Mouse (Mus musculus): ENCODE data around the gene Id2.
A peak's percentile ranks its signal among the peaks of the same experiment; 100 is the strongest.

Id2 gene

DNA sequence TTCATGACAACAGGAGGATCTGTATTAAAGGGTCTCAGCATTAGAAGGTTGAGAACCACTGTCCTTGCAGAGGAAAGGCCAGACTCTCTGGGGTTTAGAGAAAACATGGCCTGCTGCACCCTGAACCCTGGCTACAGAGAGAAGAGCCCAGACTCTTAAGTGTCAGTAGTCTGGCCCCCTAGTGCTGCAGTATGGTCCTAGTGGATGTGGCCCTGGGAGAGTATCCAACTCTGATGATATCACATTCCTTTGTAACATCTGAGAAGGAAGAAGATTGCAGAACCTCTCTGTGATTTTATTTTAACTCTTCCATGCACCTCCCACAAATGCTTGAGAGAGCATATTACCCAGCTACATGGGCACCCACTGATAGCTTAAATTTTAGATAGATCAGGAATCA lies 7.6 kb upstream of the Id2 start:
- DNase-seq (ENCODE audit: low spot score), result no peak

DNA sequence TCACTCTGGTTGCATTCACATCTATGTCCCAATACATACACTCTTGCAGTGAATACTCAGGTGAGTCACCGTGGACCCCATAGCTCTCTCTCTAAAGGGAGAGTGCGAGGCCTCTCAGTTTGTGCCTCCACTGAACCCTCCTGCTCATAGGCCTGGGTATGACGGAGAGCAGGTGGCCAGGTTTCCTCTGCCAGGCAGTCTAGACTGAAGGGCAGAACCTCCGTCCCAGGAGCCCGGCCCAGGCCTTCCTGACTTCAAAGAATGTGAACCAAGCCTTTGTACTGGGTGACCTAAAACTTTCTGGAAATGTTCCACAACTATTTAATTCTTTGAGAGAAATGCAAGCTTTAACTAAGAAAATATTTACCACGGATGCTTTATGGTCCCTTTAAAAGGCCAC lies 7.0 kb upstream of the Id2 start:
- no peak for DNase-seq (ENCODE audit: low spot score)

DNA sequence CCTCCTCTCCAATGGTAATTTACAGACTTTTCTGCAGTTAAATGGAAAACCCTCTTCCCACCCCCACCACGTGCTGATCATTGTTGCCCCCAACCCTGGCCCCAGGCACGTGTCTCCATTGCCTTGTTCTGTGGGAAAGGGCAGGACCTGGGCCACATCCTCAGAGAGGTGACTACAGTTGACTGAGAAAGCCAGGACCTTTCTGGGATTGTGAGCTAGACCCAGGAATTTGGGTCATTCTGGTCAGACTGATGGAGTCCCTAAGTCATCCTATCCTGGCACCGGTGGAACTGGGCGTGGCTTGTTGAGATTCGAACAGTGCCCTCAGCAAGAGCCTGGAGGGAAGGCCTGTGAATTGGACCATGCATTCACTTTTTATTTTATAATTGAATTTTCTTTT lies 4.4 kb upstream of the Id2 start:
- no peak for DNase-seq (ENCODE audit: low spot score)

DNA sequence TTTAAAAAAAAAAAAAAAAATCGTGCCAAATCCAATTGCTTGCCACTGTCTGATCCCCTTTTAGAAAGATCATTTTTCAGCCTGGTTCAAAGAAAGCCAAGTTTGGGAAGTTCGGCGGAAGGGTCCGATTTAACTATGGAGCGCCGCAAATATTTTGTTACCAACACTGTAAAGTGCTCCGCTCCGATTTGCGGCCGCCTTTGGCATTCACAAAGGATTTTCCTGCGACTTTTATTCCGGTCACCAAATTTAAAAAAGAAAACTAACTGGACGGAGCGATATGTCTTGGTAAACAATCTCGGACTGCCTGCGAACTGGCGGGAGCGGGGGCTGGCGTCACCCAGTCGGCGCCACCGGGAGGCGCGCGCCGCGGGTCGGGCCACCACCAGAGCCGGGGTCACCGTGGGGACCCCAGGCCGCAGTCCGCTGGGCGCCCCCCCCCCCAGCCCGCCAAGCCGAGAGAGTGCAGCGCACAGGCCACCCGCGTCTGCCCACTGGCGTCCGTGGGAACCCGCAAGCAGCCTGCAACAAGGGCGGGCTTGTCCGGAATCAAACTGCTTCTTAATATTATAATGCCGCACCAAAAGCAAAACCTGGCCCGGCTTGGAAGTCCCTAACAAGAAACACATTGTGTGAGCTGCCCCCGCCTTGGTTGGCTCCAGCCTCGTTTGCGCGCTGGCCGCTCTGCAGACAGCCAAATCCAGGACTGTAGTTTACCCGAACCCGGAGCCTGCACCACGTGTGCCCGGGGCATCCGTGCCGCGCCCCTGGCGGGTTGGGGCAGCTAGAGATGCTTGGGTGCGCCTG lies 3.7 kb upstream of the Id2 start:
- DNase-seq (ENCODE audit: low spot score), result peak; percentile 13

DNA sequence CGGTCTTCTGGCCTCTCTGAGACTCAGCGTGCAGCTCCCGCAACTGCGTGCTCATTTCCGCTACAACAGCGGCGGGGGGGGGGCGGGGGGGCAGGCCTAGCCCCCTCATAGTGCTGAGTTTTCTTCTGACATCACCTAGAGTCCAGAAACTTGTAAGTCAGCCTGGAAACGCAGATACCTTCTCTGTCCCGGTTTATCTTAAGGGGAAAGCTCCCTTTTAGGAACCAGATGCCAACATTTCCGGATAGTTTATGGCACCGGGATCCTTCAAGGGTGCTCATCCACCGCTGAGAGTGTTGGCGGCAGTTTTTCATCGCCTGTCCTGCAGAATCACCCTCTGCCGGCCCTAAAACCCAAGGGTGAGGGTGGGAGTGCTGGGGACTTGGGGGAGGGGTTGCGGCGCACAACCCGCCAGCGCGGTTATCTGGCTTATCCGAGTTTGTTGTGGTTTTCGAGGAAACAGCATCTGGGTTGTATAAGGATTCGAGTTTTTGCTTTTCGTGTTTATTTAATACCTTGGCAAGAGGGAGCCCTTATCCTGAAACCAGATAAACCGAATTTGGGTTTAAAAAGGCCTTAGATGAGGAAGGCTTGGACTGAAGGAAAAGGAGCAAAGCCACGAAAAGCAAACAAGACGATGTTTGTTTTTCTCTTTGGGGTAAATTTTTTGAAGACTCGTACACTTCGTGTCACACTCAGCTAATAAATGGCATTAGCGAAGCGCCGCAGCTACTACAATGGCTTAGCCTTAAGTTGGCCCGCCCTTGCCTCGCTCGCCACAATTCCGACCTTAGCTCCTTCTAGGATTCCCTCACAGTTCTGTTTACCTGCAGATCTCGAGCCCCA lies 2.8 kb upstream of the Id2 start:
- DNase-seq (ENCODE audit: low spot score), result peak; percentile 8

DNA sequence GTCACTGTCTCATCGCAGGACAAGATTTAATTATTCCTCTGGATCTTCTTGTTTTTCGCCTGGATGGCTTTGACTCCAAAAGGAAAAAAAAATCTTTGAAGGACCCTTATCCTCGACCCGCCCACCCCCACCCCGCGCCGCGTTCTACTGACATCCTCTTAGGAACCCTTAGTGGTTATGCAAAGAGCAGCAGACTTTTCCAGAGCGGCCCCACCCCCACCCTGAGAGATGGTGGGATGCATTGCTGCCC lies 2.3 kb upstream of the Id2 start:
- DNase-seq (ENCODE audit: low spot score), result no peak

DNA sequence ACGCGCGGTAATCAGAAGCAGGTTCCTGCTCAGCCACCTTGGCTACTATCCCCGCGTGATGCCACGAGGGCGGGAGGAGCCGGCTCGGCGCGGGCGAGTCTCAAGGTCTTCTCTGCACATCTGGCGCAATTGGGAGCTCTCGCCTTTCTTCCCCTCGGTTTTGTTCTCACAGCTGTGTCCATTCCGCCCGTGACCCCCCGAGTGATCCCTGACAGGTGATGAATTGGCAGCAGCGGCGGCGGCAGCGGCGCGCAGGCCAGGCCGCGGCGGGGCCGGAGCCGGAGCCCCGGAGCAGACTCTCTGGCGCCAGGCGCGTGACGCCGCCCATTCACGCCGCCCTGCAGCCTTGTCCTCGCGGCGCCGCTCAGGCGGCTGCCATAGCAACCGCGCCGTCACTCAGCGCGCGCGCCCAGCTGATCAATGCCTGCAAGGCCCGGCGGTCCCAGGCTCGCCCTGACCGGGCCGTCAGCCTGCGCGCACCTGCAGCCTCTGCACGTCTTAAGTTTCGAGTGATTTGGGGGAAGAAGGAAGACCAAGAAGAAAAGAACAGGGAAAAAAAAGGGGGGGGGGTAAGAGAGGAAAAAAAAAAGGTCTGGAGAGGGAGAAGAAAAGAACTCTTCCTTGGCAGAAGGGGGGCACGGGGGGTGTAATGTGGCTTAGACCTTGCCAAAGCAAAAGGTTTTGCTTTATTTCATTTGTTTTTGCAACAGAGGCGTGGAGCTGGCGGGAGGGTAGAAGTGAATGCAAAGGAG lies 1.8 kb upstream of the Id2 start:
- peak; percentile 74 for DNase-seq (ENCODE audit: low spot score)

DNA sequence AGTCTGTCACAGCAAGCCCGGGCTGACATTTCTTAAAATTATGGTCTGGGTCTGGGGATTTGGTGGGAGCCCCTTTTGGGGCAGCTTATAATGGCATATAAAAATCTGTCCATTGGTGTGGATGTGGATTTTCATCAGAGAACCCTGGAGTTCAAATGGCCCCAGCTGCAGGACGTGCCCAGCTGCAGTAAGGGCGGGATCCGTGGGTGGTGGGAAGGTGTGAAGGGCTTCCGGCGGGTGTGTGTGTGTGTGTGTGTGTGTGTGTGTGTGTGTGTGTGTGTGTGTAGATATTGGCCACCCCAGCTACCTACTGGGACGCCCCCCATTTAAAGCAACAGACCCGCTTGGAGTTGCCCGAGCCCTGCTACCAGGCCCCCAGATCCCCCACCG lies 1.2 kb upstream of the Id2 start:
- peak; percentile 58 for DNase-seq (ENCODE audit: low spot score)

DNA sequence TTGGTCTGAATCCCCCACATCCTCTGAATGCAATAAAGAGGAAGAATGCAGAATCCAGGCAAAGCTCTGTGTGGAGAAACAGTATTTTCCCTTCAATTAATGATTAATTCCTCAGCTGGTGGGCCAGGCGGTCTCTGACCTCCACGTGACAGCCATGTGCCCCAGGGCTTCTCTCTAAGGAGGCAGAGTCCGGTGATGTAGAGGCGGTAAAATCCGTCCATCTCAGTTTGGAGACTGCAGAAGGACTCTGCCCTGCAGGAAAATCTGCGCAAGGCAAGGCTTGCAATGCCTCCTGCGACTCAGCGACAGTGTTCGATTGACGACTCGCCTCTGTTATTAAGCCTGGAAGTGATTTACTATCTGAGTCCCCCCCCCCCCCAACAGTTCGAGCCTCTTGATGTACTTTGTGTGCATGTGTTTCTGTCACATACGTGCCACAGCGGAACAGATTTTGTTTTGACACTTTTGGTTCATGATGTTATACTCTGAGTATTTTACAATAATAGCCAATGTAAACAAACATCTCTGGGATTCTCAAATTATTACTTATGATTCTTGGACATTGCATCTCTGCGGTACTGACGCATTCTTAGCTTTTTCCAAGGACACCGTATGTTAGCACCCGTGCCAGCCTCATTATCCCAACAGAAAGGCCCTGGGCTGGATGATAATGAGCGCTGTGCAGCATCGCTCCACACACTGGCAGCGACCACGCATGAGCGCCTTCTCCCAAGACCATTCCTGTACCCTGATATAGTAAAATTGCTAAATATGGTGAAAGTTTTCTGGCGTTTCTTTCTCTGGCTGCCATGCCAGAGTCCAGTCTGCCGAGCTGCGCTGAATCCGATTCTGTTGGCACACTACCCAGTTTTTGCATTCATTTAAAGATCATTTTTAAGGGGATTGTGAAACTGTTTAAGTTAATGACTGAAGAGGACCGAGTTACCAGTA lies 545 bp upstream of the Id2 start:
- no peak for DNase-seq (ENCODE audit: low spot score)

DNA sequence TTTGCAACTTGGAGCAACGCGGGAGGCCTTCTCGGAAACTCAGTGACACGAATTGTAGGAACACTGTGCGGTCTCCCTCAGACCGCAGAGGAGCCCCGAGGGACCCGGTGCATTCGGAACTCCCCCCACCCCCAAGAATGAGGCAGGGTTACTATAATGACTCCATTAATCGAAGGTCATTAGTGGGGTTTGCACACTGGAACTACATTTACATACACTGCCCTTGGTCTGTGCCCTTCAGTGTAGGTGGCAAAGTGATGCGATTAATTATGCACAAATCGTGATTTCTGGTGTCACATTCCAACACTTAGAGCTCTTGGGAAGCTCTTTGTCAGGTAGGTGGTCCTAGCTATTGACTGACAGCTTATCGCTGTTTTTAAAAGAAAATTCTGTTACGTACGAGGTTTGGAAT lies 294 bp downstream of the Id2 start:
- DNase-seq (ENCODE audit: low spot score), result no peak

DNA sequence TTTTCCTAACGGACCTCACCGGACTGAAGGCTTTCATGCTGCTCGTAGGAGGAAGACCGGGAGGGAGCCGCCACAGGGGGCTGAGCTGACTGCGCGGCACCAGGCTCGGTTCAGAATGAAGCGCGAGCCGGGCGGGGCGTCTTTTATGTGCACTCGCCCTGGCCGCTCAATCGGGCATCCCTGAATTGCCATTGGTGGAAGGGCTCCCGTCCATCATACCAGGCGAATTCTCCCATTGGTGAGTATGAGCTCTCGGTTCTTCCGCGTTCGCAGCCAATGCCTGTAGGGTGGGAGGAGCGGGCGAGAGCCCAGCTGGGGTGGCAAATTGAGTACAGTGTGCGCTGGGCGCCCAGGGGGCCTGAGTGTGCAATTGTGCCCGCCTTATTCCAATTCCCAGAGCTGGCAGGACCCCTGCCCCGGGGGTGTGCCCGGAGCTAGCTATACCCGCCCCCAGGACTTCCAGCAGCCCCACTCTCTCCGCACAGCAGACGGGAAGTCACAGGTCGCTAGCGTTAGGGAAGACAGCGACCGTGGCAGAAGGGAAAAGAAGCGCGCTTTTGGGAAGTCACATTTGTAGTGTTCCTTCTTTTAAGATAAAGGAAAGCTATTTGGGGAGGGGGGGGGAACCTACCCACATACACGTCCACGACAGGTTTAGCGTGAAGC lies 833 bp downstream of the Id2 start:
- peak; percentile 95 for DNase-seq (ENCODE audit: low spot score)

DNA sequence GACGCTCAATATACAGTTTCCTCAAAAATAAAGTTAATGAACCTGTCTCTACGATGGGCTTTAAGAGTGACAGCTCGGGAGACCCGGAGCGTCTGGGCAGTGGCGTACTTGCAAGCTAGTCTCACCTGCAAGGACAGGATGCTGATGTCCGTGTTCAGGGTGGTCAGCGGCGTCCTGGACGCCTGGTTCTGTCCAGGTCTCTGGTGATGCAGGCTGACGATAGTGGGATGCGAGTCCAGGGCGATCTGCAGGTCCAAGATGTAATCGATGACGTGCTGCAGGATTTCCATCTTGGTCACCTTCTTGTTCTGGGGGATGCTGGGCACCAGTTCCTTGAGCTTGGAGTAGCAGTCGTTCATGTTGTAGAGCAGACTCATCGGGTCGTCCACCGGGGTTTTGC lies 1.4 kb downstream of the Id2 start:
- DNase-seq (ENCODE audit: low spot score), result peak; percentile 5

DNA sequence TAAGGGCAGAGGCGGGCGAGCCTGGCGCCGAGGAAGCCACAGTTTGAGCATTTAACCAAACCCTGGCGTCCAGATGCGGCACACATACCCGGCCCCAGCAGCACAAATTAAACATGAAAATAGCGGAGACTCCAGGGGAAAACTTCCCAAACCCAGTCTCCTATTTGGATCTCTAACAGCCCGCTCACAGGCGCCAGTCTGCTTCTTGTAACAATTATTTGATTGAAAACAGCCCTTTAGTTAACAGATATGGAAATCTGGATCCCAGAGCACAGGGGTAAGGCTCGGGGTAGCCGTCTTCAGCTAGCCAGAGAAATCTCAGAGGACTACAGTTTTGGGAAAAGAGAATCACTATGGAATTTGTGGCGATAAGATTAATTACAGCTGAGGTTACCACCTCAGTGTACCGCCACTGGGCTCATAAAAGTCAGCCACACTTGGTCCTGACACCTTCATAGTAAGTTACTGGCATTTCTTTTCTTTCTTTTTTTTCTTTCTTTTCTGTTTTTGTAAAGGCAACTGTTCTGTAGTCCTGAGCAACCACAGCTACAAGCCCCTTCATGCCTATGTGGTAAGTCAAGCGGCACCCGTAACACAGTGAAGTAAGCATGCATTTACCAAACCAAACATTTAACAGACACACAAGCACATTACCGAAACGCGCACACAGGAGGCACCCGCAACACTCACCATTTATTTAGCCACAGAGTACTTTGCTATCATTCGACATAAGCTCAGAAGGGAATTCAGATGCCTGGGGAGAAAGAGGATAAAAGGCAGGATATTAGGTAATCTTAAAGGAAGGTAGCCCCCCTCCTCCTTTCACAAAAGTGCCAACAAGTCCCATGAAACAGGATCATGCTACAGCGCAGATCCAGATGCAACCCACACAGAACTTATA lies 2.1 kb downstream of the Id2 start:
- DNase-seq (ENCODE audit: low spot score), result peak; percentile 43

DNA sequence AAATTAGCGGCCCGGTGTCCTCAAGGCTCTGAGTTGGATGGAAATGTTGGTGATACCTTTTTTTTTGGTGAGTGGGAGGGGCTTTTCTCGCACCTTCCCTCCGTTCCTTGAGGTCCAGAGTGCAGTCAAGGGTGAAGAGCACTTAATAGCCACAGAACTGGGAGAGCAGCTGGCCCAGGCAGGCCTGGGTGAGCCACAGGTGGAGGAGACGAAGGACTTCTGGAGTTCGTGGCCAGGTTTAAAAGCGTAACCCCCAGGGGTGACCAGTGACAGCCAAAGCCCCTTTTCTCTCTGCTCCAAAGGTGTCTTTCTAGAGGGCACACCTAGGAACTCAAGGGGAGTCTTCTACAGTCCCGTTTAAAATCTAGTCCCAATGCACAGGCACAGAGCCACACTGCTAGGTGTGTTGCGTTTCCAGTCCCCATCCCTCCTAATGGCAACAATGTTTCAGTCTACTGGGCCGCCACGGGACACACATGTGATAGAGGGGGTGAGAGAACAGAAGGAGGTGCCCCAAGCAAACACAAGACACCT lies 3.6 kb downstream of the Id2 start:
- peak; percentile 9 for DNase-seq (ENCODE audit: low spot score)

DNA sequence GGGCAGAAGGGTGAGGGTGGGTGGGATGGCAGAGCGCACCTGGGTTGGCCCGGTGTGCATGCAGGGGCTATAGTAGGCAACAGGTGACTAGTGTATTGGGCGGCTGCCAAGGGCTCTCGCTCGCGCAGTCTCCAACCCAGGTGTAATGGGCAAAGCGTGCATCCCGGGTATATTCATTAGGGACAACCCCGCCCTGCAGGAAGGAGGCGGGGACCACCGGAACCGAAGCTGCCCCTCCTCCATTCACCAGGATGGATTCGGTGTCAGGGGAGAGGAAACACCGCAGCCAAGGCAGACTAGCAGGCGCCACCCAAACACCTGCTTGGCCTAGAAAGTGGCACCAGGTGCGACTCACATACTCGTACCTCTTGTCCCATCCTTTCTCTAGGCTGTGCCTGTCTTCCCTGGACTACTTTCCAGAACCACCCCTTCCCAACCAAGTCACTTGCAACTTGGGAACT lies 4.2 kb downstream of the Id2 start:
- peak; percentile 43 for DNase-seq (ENCODE audit: low spot score)

DNA sequence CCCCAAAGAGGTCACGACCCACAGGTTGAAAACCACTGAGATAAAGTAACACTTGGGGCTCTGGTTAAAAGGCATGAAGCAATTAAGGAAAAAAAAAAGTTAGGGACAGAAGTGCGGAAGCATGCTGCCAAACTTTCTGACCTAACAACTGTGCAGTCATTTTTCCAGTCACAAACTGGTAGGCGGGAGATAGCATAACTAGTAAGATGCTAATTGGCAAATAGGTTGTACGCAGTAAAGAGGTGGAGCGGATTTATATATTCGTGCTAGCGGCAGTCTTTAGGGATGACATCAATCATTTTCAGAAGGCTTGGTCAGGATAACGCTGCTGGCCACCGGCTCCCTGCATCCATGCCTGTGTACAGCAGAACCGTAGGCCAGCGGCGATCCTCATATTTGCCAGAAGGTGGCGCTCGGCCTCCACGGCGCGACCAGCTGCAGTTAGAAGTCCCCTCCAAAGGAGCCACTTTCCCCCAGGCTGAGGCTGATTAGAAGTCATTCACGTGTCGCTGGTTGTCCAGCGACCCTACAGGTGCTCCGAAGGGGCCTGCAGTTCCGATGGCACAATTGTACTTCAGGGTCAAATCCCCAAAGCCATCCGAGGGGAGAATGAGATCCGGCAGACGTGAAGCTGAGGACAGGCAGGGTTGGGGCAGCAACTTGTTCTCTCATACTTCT lies 4.8 kb downstream of the Id2 start:
- peak; percentile 83 for DNase-seq (ENCODE audit: low spot score)

DNA sequence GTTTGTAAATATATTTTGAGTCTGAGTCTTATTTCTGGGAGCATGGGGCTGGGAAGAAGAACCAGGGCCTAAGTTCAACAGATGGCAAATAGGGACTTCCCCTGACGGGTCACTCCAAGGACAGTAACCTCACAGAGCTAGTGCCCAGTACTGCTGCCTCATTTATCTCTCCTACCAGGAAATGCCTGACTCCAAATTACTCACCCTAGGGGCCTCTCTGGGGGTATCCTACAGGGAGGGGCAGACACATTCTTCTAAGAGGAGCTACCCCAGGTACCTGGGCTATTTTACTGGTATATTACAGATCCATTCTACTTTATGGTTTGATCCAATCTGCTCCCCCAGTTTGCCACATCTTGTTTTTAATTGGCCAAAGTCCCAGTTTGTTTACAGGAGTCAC lies 7.5 kb downstream of the Id2 start:
- no peak for DNase-seq (ENCODE audit: low spot score)

DNA sequence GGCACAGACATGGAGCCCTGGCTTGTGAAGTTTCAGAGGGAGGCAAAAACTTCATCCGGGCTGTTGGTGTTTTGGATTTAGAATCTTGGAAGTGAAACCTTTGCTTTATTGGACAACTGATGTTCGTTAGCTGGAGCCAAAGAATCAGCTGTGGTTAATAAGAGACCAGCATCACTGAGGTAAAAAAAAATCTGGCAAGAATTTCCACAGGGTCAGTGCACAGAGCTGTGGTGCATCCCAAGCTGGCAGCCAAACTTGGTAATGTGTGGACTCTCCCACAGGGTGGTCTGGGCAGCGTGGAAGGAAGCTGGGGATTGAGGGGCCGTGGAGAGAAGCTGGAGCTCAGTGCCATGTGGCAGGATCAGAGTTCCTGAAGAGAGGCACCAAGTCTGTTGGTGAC lies 10.0 kb downstream of the Id2 start:
- DNase-seq (ENCODE audit: low spot score), result no peak

Measured in T-cell, adult 2 months (primary cell).